Mouse (Mus musculus) MEL (cell line): Measurements from ENCODE around the gene Rapgef2. TPM values are rescaled to one million over a fixed set of nuclear protein-coding genes. Genes with fewer than 3 reads are reported as not detected.
A peak's percentile ranks its signal among the peaks of the same experiment; 100 is the strongest.

Source experiments
- DNase-seq: peaks from one replicate; pipeline ENCODE4 v3.0.0; 2011; ENCODE audit warnings: low read depth, low spot score
- H3K27ac ChIP-seq: 2 replicates; pipeline ENCODE4 v1.5.1; 2012; ENCODE audit warnings: low read depth, mild to moderate bottlenecking, control low read depth, low read length, moderate library complexity; ENCODE audit not compliant: control insufficient read depth
- H3K27me3 ChIP-seq, 2 experiments: fragments of 150-350 bp in 1 of 2; sonication (generic) in 1 of 2; 2 replicates each; pipeline ENCODE4 v1.6.1; 2012; ENCODE audit warnings: low read length in 2 of 2, mild to moderate bottlenecking in 2 of 2, improper control_type of control experiment in 1 of 2, moderate library complexity in 1 of 2; ENCODE audit not compliant: insufficient read depth in 2 of 2, control insufficient read depth in 1 of 2
- H3K36me3 ChIP-seq, 2 experiments: 2 replicates each; pipeline ENCODE4 v1.6.1; 2012 to 2014; ENCODE audit warnings: low read length in 2 of 2, improper control_type of control experiment in 1 of 2, inconsistent platforms in 1 of 2, mild to moderate bottlenecking in 1 of 2; ENCODE audit not compliant: insufficient read depth in 2 of 2, control insufficient read depth in 1 of 2
- H3K4me1 ChIP-seq, 2 experiments: fragments of 150-350 bp in 1 of 2; sonication (generic) in 1 of 2; 2 replicates each; pipeline ENCODE4 v1.6.1; 2012; ENCODE audit warnings: low read length in 2 of 2, improper control_type of control experiment in 1 of 2, mild to moderate bottlenecking in 1 of 2; ENCODE audit not compliant: insufficient read depth in 2 of 2, control insufficient read depth in 1 of 2
- H3K4me3 ChIP-seq, 2 experiments: fragments of 150-350 bp in 1 of 2; sonication (generic) in 1 of 2; 2 replicates each; pipeline ENCODE4 v1.5.1; 2012; ENCODE audit warnings: low read depth in 2 of 2, low read length in 2 of 2, mild to moderate bottlenecking in 2 of 2, moderate library complexity in 2 of 2, control low read depth in 1 of 2, improper control_type of control experiment in 1 of 2; ENCODE audit not compliant: control insufficient read depth in 1 of 2, insufficient read depth in 1 of 2
- H3K79me2 ChIP-seq: 2 replicates; pipeline ENCODE4 v1.6.1; 2012; ENCODE audit warnings: mild to moderate bottlenecking, low read length, moderate library complexity; ENCODE audit not compliant: control insufficient read depth, poor library complexity, insufficient read depth
- H3K9ac ChIP-seq: 2 replicates; pipeline ENCODE4 v1.6.1; 2012; ENCODE audit warnings: low read depth, mild to moderate bottlenecking, control low read depth, low read length, moderate library complexity; ENCODE audit not compliant: control insufficient read depth, poor library complexity, severe bottlenecking
- H3K9me3 ChIP-seq: fragments of 150-350 bp; sonication (generic); replicated peaks from 2 replicates; pipeline ENCODE4 v1.6.1; 2012; ENCODE audit warnings: mild to moderate bottlenecking, low read length, improper control_type of control experiment, moderate library complexity; ENCODE audit not compliant: insufficient read depth
- BHLHE40 ChIP-seq: IDR thresholded peaks from 2 replicates; pipeline ENCODE4 v1.6.1; 2012; ENCODE audit warnings: low read depth, mild to moderate bottlenecking, inconsistent platforms, low read length, improper control_type of control experiment, borderline replicate concordance
- CHD1 ChIP-seq: IDR thresholded peaks from 2 replicates; pipeline ENCODE4 v1.6.1; 2012; ENCODE audit warnings: low read depth, mild to moderate bottlenecking, inconsistent platforms, low read length, improper control_type of control experiment
- CHD2 ChIP-seq: IDR thresholded peaks from 2 replicates; pipeline ENCODE4 v1.6.1; 2011; ENCODE audit warnings: low read length, improper control_type of control experiment
- E2F4 ChIP-seq: IDR thresholded peaks from 2 replicates; pipeline ENCODE4 v1.6.1; 2011; ENCODE audit warnings: low read depth, low read length, improper control_type of control experiment, borderline replicate concordance
- ELF1 ChIP-seq: IDR thresholded peaks from 2 replicates; pipeline ENCODE4 v1.6.1; 2014; ENCODE audit warnings: low read depth, mild to moderate bottlenecking, inconsistent platforms, low read length, improper control_type of control experiment, moderate library complexity
- EP300 ChIP-seq, 2 experiments: IDR thresholded peaks; 2 replicates each; pipeline ENCODE4 v1.6.1; 2011; ENCODE audit warnings: improper control_type of control experiment in 2 of 2, low read length in 2 of 2, low read depth in 1 of 2, mild to moderate bottlenecking in 1 of 2
- ETS1 ChIP-seq: IDR thresholded peaks from 2 replicates; pipeline ENCODE4 v1.6.1; 2012; ENCODE audit warnings: low read depth, mild to moderate bottlenecking, inconsistent platforms, low read length, improper control_type of control experiment, moderate library complexity
- GABPA ChIP-seq: IDR thresholded peaks from 2 replicates; pipeline ENCODE4 v1.6.1; 2012; ENCODE audit warnings: low read depth, mild to moderate bottlenecking, inconsistent platforms, low read length, improper control_type of control experiment, moderate library complexity
- GATA1 ChIP-seq: IDR thresholded peaks from 2 replicates; pipeline ENCODE4 v1.6.1; 2011; ENCODE audit warnings: low read depth, low read length, improper control_type of control experiment
- HCFC1 ChIP-seq: IDR thresholded peaks from 2 replicates; pipeline ENCODE4 v1.6.1; 2012; ENCODE audit warnings: low read depth, mild to moderate bottlenecking, inconsistent platforms, low read length, improper control_type of control experiment, moderate library complexity
- JUND ChIP-seq: IDR thresholded peaks from 2 replicates; pipeline ENCODE4 v1.6.1; 2011; ENCODE audit warnings: low read depth, mild to moderate bottlenecking, improper control_type of control experiment, low read length
- KAT2A ChIP-seq: conservative IDR thresholded peaks from 2 replicates; pipeline ENCODE4 v1.6.1; 2012; ENCODE audit warnings: low read depth, low read length, improper control_type of control experiment, inconsistent platforms
- MAFK ChIP-seq: IDR thresholded peaks from 2 replicates; pipeline ENCODE4 v1.6.1; 2011; ENCODE audit warnings: low read depth, mild to moderate bottlenecking, low read length, improper control_type of control experiment, borderline replicate concordance
- MAX ChIP-seq: IDR thresholded peaks from 2 replicates; pipeline ENCODE4 v1.6.1; 2011; ENCODE audit warnings: low read length, improper control_type of control experiment
- MXI1 ChIP-seq: IDR thresholded peaks from 2 replicates; pipeline ENCODE4 v1.6.1; 2011; ENCODE audit warnings: mild to moderate bottlenecking, low read depth, low read length, improper control_type of control experiment
- MYB ChIP-seq: IDR thresholded peaks from 2 replicates; pipeline ENCODE4 v1.6.1; 2011; ENCODE audit warnings: mild to moderate bottlenecking, low read depth, low read length, improper control_type of control experiment
- MYC ChIP-seq: IDR thresholded peaks from 2 replicates; pipeline ENCODE4 v1.6.1; 2011; ENCODE audit warnings: low read depth, mild to moderate bottlenecking, low read length, improper control_type of control experiment, moderate library complexity
- NELFE ChIP-seq: IDR thresholded peaks from 2 replicates; pipeline ENCODE4 v1.6.1; 2011; ENCODE audit warnings: low read depth, low read length, improper control_type of control experiment
- NRF1 ChIP-seq: IDR thresholded peaks from 2 replicates; pipeline ENCODE4 v1.6.1; 2014; ENCODE audit warnings: low read depth, mild to moderate bottlenecking, inconsistent platforms, low read length, improper control_type of control experiment, moderate library complexity; ENCODE audit not compliant: poor library complexity, insufficient read depth, severe bottlenecking
- POLR2A ChIP-seq, 2 experiments: IDR thresholded peaks; 2 replicates each; pipeline ENCODE4 v1.6.1; 2011 to 2012; ENCODE audit warnings: low read length in 2 of 2, mild to moderate bottlenecking in 2 of 2, control low read depth in 1 of 2, improper control_type of control experiment in 1 of 2, low read depth in 1 of 2, moderate library complexity in 1 of 2; ENCODE audit not compliant: control insufficient read depth in 1 of 2, insufficient read depth in 1 of 2, poor library complexity in 1 of 2
- POLR2AphosphoS2 ChIP-seq: IDR thresholded peaks from 2 replicates; pipeline ENCODE4 v1.6.1; 2011; ENCODE audit warnings: low read length, improper control_type of control experiment
- RAD21 ChIP-seq: IDR thresholded peaks from 2 replicates; pipeline ENCODE4 v1.6.1; 2011; ENCODE audit warnings: mild to moderate bottlenecking, low read depth, low read length, improper control_type of control experiment
- RCOR1 ChIP-seq: IDR thresholded peaks from 2 replicates; pipeline ENCODE4 v1.6.1; 2012; ENCODE audit warnings: low read depth, mild to moderate bottlenecking, inconsistent platforms, low read length, improper control_type of control experiment
- SIN3A ChIP-seq: IDR thresholded peaks from 2 replicates; pipeline ENCODE4 v1.6.1; 2012; ENCODE audit warnings: low read length, improper control_type of control experiment, inconsistent platforms
- TBP ChIP-seq: IDR thresholded peaks from 2 replicates; pipeline ENCODE4 v1.8.0; 2011; ENCODE audit warnings: low read depth, low read length, improper control_type of control experiment
- TCF12 ChIP-seq: IDR thresholded peaks from 2 replicates; pipeline ENCODE4 v1.6.1; 2014; ENCODE audit warnings: low read depth, mild to moderate bottlenecking, inconsistent platforms, low read length, improper control_type of control experiment, moderate library complexity
- UBTF ChIP-seq: IDR thresholded peaks from 2 replicates; pipeline ENCODE4 v1.6.1; 2012; ENCODE audit warnings: low read depth, mild to moderate bottlenecking, inconsistent platforms, low read length, improper control_type of control experiment, moderate library complexity, borderline replicate concordance; ENCODE audit not compliant: insufficient read depth
- ZC3H11A ChIP-seq: IDR thresholded peaks from 2 replicates; pipeline ENCODE4 v1.6.1; 2012; ENCODE audit warnings: low read depth, mild to moderate bottlenecking, inconsistent platforms, low read length, improper control_type of control experiment
- ZKSCAN1 ChIP-seq: IDR thresholded peaks from 2 replicates; pipeline ENCODE4 v1.6.1; 2012; ENCODE audit warnings: low read depth, mild to moderate bottlenecking, inconsistent platforms, low read length, improper control_type of control experiment, moderate library complexity
- ZMIZ1 ChIP-seq: IDR thresholded peaks from 2 replicates; pipeline ENCODE4 v1.6.1; 2012; ENCODE audit warnings: low read depth, mild to moderate bottlenecking, inconsistent platforms, low read length, improper control_type of control experiment, moderate library complexity
- ZNF384 ChIP-seq: IDR thresholded peaks from 2 replicates; pipeline ENCODE4 v1.6.1; 2012; ENCODE audit warnings: low read depth, mild to moderate bottlenecking, inconsistent platforms, low read length, improper control_type of control experiment
- polyA plus RNA-seq, 2 experiments: library from polyadenylated mRNA; stranded (reverse) in 1 of 2; unstranded in 1 of 2; fragments of >175 nt in 1 of 2; fragments of >200 nt in 1 of 2; gene quantifications; 2 replicates each; pipeline versions ENCODE4 v1.2.1 to v1.2.4; 2012; ENCODE audit warnings: low replicate concordance in 2 of 2, low read depth in 1 of 2; ENCODE audit not compliant: insufficient read length in 2 of 2, insufficient read depth in 1 of 2, missing spikeins in 1 of 2
- total RNA-seq: library from RNA; depleted of rRNA; stranded (reverse); fragments of 300-350 nt; gene quantifications from 2 replicates; pipeline ENCODE4 v1.2.3, GENCODE M21; 2012

Gene Rapgef2
- total and polyA plus RNA-seq, 3 experiments = 4.2 to 4.6 TPM; not detected in 1

DNA sequence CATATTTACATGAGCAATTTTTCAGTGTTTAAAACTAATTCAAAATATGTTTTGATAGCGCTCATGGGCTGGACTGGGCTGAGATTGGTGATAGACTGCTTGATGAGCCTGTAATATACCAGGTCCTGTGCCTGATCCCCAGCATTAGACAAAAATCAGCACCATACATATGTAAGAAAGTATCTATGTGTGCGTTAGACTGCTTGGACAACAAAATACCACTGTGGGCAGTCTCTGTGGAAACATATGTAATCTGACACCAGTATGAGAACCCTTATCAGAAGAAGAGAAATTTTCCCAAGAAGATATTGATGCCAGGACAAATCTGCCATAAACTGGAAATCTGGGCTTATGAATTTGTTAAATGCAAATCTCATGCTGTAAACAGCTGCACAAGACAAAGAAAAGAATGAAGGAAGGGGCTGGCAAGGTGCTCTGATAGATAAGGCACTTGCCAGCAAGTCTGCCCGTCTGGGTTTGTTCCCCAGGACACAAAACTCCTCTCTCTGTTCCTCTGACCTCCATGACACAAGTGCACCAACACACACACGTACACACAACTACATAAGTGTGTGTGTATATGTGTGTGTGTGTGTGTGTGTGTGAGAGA lies 47.8 kb downstream of the Rapgef2 start (continued):
- TF ChIP-seq NELFE (no peak), MYB (no peak), MXI1 (no peak; the same call in 1 of the 2 replicates), ZMIZ1 (no peak), GABPA (no peak), HCFC1 (no peak), MAFK (no peak), ZC3H11A (no peak), NRF1 (no peak), CHD1 (no peak), MAX (no peak), RAD21 (no peak), ELF1 (no peak), RCOR1 (peak; percentile 100), POLR2A (IDR thresholded peaks at IDR 0.05; ENCODE audit: control insufficient read depth in 1 of 2, insufficient read depth in 1 of 2, low read depth in 1 of 2, low read length in 2 of 2, poor library complexity in 1 of 2) (no peak), ZNF384 (no peak), JUND (no peak), E2F4 (no peak), CHD2 (no peak), KAT2A (no peak), TBP (no peak)
- TF ChIP-seq, all 39 proteins: peak for 7

DNA sequence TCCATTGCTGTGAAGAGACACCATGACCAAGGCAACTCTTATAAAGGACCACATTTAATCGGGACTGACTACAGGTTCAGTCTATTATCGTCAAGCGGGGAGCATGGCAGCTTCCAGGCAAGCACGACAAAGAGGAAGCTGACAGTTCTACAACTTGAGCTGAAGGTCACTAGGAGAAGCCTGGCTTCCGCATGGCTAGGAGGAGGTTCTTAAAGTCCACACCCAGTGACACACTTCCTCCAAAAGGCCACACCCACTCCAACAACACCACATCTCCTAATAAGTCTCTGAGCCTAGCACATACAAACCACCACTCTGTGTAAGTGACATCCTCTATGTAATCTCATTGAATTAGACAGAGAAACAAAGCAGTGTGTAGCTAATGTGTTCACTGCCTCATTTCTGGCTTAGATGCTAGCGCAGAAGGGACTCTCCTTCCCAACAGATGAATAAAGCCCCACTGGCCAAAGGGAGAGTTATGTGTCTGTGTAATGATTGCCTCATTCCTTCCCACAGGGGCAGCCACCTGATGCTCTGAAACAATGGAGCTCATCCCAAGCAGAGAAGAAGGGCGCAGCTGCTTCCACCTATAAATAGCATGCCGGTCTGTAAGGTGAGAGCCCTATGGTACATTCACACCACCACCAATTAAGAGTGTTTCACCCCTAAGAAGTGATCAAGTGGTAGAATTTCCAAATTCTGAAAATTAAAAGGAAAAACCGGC lies 48.5 kb downstream of the Rapgef2 start:
- TF ChIP-seq SIN3A = peak; percentile 69
- peak; percentile 39; the same call in 1 of the 2 replicates for TF ChIP-seq POLR2AphosphoS2
- peak; percentile 67 for TF ChIP-seq NELFE
- TF ChIP-seq E2F4 = no peak
- no peak for TF ChIP-seq ZKSCAN1
- peak; percentile 52; the same call in 1 of the 2 replicates for TF ChIP-seq ETS1
- peak; percentile 92 for TF ChIP-seq TBP
- peak; percentile 88 for TF ChIP-seq ELF1
- peak in 1 of 2 experiments; percentile 83; a peak in 2 of 4 replicates for TF ChIP-seq POLR2A (IDR thresholded peaks at IDR 0.05; ENCODE audit: control insufficient read depth in 1 of 2, insufficient read depth in 1 of 2, low read depth in 1 of 2, low read length in 2 of 2, poor library complexity in 1 of 2)
- TF ChIP-seq MXI1 = peak; percentile 86
- TF ChIP-seq EP300 (IDR thresholded peaks at IDR 0.05; ENCODE audit: low read depth in 1 of 2, low read length in 2 of 2) = peak; percentile 33 to 45; a peak in 2 of 4 replicates
- TF ChIP-seq MYC = peak; percentile 91
- 0 out of 2 replicates have a peak, but pooled peaks have one; percentile 28 for TF ChIP-seq BHLHE40
- no peak for TF ChIP-seq CHD2
- TF ChIP-seq TCF12 = peak; percentile 37; the same call in 1 of the 2 replicates
- TF ChIP-seq UBTF = no peak
- peak; percentile 77 for TF ChIP-seq MAX
- TF ChIP-seq GATA1 = 0 out of 2 replicates have a peak, but pooled peaks have one; percentile 1
- TF ChIP-seq HCFC1 = peak; percentile 71

More for the DNA sequence above, 48.5 kb downstream of the Rapgef2 start:
- H3K27ac ChIP-seq = peak overlapping the region; percentile 89
- peak overlapping the region; percentile 67 for H3K9ac ChIP-seq
- no peaks in the 10 kb centered on the region for H3K27me3 ChIP-seq
- peak overlapping the region; percentile 21 to 41 for H3K4me3 ChIP-seq
- peaks cover 0 to 36% of the 10 kb centered on the region in 2 experiments; a peak in 2 of 4 replicates for H3K36me3 ChIP-seq
- peak; percentile 96 for DNase-seq
- H3K9me3 ChIP-seq = no peaks in the 10 kb centered on the region
- H3K4me1 ChIP-seq = peaks cover 22 to 31% of the 10 kb centered on the region in 2 experiments
- peaks cover 2% of the 10 kb centered on the region; the same call in 1 of the 2 replicates for H3K79me2 ChIP-seq
